Mouse (Mus musculus) megakaryocyte, adult 5-6 weeks (primary cell): ENCODE results near the gene Pafah1b3. TPM values are rescaled to one million over a fixed set of nuclear protein-coding genes. Genes with fewer than 3 reads are reported as not detected.
"Not testable (repeated sequence)": the region's sequence is repeated elsewhere in the genome, so short reads cannot be mapped to it uniquely, and the experiment has no call there.

Experiments
- ATAC-seq: 2 replicates; pipeline ENCODE4 v1.8.0; 2016; ENCODE audit warnings: mild to moderate bottlenecking, inconsistent platforms; ENCODE audit not compliant: poor library complexity, severe bottlenecking
- total RNA-seq, 2 experiments: library from RNA; stranded (forward) in 1 of 2; stranded (reverse) in 1 of 2; fragments of 153-499, 151-499 nt in 1 of 2; fragments of 221-1000, 200-1000 nt in 1 of 2; gene quantifications; 2 replicates each; pipeline versions ENCODE4 v1.2.3 to v1.2.4; 2015 to 2017

Gene Pafah1b3
- total RNA-seq (2015) (7.7 and 15.9 TPM in 2 replicates), total RNA-seq (2017) (7.7 and 14.6 TPM in 2 replicates)

DNA sequence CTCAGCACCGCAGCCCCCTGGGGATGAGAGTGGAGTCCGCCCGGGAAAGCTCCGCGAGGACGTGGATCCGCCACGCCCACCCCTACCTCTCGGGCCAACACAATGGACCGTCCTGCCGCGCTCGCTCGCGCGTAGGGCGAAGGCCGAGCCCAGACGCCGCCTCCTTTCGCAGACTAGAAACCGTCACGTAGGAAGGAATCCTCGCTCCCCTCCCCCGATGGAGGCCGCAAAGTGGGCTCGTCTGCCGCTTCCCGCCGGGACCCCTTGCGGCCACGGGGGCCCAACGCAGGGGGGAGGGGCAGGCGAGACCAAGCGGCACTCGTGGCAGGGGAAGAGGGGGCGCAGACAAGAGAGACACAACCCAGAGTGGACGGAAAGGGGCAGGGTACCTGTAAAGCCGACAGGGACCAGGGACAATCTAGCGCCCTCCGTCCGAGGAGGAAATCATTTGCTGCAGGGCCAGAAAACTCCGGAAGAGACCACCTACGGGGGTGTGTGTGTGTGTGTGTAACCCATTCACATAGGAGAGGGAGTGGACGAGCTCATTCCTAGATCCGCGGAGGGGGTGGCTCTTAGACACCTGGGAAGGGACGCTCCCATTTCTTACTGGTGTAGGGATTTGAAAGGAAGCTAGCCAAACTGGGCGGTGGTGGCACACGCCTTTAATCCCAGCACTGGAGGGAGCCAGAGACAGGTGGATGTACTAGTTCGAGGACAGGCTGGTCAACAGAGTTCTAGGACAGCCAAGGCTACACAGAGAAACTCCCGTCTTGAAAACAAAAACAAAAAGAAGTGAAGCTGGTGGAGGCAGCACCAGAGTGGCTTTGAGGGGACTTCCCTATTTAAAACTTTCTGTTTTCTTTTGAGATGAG, at the start of gene Pafah1b3:
Gene Pafah1b3 (minus strand): TSS at position 533 of the 872 bp plus-strand sequence.
- ATAC-seq: peak; percentile 80

GRCm38 (mm10) chr7:25341000-25341784, 43.4 kb upstream of the Pafah1b3 start:
- no peak for ATAC-seq

- ATAC-seq: no peak
These were observed 41.5 kb upstream of the Pafah1b3 start for GRCm38 (mm10) chr7:25339329-25339728.

DNA sequence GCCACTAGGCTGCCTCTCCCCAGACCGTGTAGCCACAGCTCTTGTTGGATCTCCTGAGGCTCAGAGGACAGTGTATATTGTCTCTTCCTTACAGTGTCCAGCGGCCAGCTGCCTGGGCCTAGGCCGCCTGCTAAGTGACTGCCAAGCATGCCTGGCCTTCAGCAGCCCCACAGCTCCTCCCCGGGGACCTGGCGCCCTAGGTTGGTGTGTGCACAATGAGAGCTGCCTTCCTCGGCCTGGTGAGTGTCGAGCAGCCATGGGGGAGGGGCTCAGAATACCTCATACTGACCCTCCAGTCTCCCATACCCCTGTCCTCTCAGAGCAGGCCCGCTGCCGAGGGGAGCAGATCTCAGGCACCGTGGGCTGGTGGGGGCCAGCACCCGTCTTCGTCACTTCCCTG, 36.7 kb upstream of the Pafah1b3 start:
- ATAC-seq: no peak

- peak; percentile 74 for ATAC-seq
These were observed 36.0 kb upstream of the Pafah1b3 start for GRCm38 (mm10) chr7:25333596-25334307.

DNA sequence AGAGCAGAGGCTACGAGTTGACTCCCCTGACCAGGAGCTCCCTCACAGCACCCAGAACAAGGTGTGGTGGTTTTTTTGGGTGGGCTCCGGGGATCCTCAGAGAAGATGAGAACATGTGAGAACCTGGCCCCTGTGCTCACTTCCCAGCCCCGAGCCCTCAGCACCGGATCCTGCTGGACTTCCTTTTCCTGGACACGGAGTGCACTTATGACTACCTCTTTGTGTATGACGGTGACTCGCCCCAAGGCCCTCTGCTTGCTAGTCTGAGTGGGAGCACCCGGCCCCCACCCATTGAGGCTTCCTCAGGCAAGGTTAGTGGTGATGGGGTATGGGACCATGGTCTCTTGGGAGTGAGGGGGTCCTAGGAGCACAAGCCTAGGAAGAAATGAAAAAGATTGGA, 28.4 kb upstream of the Pafah1b3 start:
- ATAC-seq: no peak

GRCm38 (mm10) chr7:25325431-25325830, 27.6 kb upstream of the Pafah1b3 start:
- ATAC-seq: not testable (repeated sequence)

DNA sequence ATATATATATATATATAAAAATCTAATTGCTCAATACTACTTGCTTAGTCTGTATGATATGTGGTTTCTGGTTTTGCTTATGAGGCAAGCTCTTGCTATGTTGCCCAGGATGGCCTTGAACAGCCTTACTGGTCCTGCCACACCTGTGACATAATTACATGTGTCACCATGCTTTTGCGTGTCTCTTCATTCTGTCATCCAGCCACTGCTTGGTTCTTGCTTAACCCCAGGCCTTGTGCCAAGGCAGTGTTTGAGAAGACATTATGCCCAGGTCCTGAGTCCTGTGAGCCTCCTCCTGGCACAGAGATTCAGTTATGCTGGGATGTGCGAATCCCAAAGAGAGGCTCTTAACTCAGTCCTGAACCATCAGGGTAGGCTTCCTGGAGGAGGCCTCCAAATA, 25.4 kb upstream of the Pafah1b3 start:
- ATAC-seq: no peak

DNA sequence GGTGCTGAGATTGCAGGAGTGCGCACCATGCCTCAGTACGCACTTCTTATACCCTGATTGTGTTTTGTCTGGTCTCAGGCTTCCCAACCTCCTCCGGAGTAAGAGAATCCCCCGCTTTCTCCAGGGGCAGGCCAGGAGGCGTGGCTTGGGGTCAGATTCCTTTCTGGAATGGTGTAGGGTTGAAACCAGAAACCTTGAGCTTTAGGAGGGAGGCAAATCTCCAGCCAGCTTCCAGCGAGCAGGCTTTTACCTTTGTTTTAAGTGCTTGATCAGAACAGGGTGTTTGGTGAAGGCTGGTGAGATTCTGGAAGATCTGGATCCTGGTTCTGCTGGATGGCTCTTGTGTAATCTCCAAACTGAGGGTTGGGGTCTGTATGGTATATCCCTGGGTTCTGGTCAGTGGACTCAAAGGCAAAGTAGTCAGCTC, 24.3 kb upstream of the Pafah1b3 start:
- no peak for ATAC-seq

DNA sequence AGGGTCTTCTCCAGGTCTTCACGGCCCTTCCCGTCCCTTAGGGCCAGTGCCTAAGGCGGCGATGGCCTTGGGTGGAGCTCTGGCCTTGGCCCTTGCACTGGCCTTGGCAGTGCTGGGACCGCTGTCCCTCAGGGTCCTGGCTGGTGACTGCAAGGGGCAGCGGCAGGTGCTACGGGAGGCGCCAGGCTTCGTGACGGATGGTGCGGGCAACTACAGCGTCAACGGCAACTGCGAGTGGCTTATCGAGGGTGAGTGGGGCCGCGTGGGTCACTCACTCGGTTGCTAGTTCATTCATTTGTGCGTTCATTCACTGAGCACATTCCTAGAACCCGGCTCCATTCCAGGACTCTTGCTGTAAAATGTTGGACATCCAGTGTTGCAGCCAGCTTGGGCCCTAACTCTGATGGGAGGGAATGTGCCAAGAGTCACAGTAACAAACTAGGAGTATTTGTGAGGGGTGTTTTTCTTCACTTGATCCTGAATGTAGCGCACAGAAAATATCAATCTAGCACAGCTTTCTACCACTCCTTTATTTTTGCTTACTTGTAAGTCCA, 19.7 kb upstream of the Pafah1b3 start:
- no peak for ATAC-seq

- ATAC-seq: peak; percentile 87
These were observed 19.0 kb upstream of the Pafah1b3 start, which contains the start of gene Megf8 for GRCm38 (mm10) chr7:25316532-25317445. Gene Megf8 (plus strand): TSS chr7:25317164.

DNA sequence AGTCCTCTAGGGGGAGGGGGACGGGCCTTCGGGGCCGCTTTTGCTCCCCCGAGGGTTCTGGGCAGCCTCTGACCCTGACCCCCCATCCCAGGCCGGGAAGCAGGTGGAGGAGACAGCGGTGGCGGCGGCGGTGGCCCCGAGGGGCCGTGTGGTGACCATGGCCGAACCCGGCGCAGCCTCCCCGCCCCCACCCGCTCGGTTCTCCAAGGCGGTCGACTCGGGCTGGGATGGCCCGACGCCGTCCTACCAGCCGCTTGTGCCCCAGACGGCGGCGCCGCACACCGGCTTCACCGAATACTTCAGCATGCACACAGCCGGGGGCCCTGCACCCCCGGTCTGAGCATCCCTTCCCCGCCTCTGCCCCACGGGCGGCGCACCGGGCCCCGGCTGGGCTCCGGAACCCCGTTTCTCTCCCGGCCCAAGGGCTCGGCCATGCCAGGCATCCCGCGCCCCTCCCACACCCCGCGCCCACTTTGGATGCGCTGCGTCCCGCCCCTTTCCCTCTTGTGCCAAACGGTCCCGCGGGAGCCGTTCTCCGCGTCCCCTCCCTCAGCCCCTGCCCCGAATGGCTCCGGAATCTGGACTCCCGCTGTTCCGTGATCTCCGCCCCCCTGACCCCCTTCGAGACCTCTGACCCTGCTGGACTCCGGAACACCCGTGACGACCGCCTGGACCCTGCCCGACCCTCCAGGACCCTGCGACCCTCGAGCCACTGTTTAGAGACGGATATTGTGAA, 17.7 kb upstream of the Pafah1b3 start:
- no peak for ATAC-seq

DNA sequence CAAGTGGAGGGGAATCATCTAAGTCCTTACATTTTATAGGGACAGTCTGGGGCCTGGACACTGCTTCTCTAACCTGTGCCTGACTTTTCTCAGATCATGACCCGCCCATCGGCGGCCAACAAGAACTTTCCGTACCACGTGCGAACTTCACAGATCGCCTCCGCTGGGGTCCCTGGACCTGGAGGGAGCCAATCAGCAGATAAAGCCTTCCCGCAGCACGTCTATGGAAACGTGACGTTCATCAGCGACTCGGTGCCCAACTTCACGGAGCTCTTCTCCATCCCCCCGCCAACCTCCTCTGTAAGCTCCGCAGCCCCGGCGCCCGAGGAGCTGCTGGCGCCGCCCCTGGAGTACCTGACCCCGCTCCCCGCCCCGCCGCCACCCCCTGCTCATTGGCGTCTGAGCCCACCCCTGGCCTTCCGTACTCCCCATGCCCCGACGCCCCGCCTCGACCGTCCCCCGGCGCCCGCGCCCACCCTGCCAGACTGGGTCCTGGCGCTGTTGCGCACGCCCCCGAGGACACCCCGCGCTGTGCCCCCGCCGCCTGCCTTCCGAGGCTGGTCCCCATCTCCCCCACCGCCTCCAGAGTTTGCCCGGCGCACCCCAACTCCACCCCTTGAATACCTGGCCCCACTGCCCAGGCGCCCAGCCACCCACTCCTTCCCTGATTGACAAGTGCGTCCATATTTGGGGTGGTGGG, 17.0 kb upstream of the Pafah1b3 start:
- no peak for ATAC-seq

DNA sequence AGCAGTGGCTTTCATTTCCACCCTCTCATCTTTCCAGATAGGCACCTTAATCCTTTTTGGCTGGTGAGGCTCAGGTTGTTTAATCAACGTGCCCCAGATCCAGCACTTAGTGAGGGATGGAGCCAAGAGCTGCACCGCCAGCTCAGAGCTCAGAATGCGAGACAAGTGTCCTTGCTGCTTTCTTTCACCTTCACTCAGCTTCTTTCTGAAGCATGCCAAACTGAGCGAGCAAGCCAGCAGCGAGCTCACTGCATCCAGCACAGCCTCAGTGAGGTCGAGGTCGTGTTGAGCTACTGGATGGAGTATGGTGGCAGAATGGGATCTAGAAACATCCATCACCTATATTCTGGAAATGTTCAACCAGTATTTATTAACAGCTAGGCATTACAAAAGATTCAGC, 15.5 kb upstream of the Pafah1b3 start:
- no peak for ATAC-seq

GRCm38 (mm10) chr7:25311193-25311592, 13.4 kb upstream of the Pafah1b3 start:
- ATAC-seq: no peak

- no peak for ATAC-seq
These were observed 11.6 kb upstream of the Pafah1b3 start for GRCm38 (mm10) chr7:25309425-25309824.

DNA sequence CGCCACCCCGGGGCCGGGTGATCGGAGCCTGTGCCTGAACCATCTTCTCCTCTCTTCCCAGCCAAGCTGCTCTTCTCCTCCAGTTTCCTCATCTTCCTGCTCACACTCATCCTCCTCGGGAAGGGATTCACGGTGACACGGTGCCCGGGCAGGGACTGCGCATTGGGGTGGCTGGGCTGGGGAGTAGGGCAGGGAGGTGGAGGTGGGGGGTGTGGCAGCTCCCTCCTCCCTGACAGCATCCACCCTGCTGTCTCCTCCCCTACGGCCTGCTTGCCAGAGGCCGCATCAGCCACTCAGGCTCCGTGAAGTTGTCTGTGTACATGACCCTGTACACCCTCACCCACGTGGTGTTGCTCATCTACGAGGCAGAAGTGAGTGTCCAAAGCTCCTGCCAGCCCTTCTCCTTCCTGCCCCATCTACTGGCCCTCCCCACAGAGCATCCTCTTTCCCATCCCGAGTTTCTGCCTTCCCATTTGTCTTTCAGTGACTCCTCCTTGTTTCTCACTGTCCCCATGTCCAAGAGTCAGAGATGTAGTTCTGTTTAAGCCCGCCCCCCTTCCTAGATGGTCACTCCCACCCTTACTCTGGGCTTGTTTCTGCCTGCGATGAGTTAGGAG, 11.0 kb upstream of the Pafah1b3 start:
- ATAC-seq: no peak

- no peak for ATAC-seq
These were observed 8.8 kb upstream of the Pafah1b3 start for GRCm38 (mm10) chr7:25306614-25306996.
